Mouse (Mus musculus) left cerebral cortex, postnatal 25 days (tissue): ENCODE data around the gene Wdr62. TPM values are rescaled to one million over a fixed set of nuclear protein-coding genes. Genes with fewer than 3 reads are reported as not detected.

Experiments
- DNase-seq, 2 experiments: peaks; one replicate each; pipeline ENCODE4 v3.0.0; 2022; ENCODE audit warnings: low spot score in 2 of 2, mixed read lengths in 1 of 2
- intact Hi-C: fragments of 180-260 bp; cut with DNase I; formaldehyde crosslinking; loops from one replicate; pipeline ENCODE4 v1.15.1; 2025
- total RNA-seq, 2 experiments: library from RNA; stranded (reverse); gene quantifications; 2 replicates each; pipeline ENCODE4 v1.2.3; 2021

Wdr62 gene
- total RNA-seq = 1 to 10 TPM in 1 of 2 experiments, under 1 TPM in 1; 0.73 to 1.5 TPM

GRCm38 (mm10) chr7:30279951-30280669 is at the start of gene Wdr62, which contains the start of gene Thap8:
Gene Wdr62, minus strand, starts transcription at chr7:30280419.
Gene Thap8, plus strand, starts transcription at chr7:30280094.
- peak; percentile 90 to 95 for DNase-seq
- intact Hi-C loops = loop anchor here (1.0 kb wide), 1 partner anchor 48 kb away; the partner anchor contains the start of gene Tbcb

GRCm38 (mm10) chr7:30328379-30328778 is 48.2 kb upstream of the Wdr62 start:
- no peak for DNase-seq
- intact Hi-C loops = no loop called here

- DNase-seq = no peak
- intact Hi-C loops = no loop called here
Measured at GRCm38 (mm10) chr7:30327140-30327539, 46.9 kb upstream of the Wdr62 start.

GRCm38 (mm10) chr7:30326427-30326826 is 46.2 kb upstream of the Wdr62 start:
- intact Hi-C loops = no loop called here

GRCm38 (mm10) chr7:30325364-30325763 is 45.1 kb upstream of the Wdr62 start:
- intact Hi-C loops = no loop called here
- DNase-seq = no peak

More at GRCm38 (mm10) chr7:30326427-30326826, 46.2 kb upstream of the Wdr62 start:
- no peak for DNase-seq

GRCm38 (mm10) chr7:30324300-30324944 is 44.2 kb upstream of the Wdr62 start:
- intact Hi-C loops = no loop called here
- DNase-seq = peak; percentile 45 to 91

- no peak for DNase-seq
- intact Hi-C loops = no loop called here
Measured at GRCm38 (mm10) chr7:30323795-30324194, 43.6 kb upstream of the Wdr62 start, which contains the start of gene Sdhaf1. Gene Sdhaf1, minus strand, starts transcription at chr7:30323895.

- intact Hi-C loops = no loop called here
- no peak for DNase-seq
Measured at GRCm38 (mm10) chr7:30322865-30323264, 42.6 kb upstream of the Wdr62 start.

- intact Hi-C loops = no loop called here
- DNase-seq = peak; percentile 98 to 99
Measured at GRCm38 (mm10) chr7:30322285-30322667, 42.1 kb upstream of the Wdr62 start.

GRCm38 (mm10) chr7:30321539-30322284 is 41.5 kb upstream of the Wdr62 start, which contains the start of gene E130208F15Rik:
Gene E130208F15Rik, plus strand, starts transcription at chr7:30321740.
- peak; percentile 67 to 86 for DNase-seq
- intact Hi-C loops = no loop called here

GRCm38 (mm10) chr7:30320946-30321345 is 40.7 kb upstream of the Wdr62 start:
- DNase-seq = no peak
- intact Hi-C loops = no loop called here

GRCm38 (mm10) chr7:30318142-30318541 is 37.9 kb upstream of the Wdr62 start:
- DNase-seq = no peak
- intact Hi-C loops = no loop called here

- DNase-seq = no peak
- intact Hi-C loops = no loop called here
Measured at GRCm38 (mm10) chr7:30315559-30316529, 35.6 kb upstream of the Wdr62 start.

- no peak for DNase-seq
- intact Hi-C loops = no loop called here
Measured at GRCm38 (mm10) chr7:30314721-30315155, 34.5 kb upstream of the Wdr62 start, which contains the start of gene Syne4. Gene Syne4, plus strand, starts transcription at chr7:30314807.

- DNase-seq = no peak
- intact Hi-C loops = no loop called here
Measured at GRCm38 (mm10) chr7:30313666-30314320, 33.6 kb upstream of the Wdr62 start.

- DNase-seq = no peak
- intact Hi-C loops = no loop called here
Measured at GRCm38 (mm10) chr7:30310136-30310535, 29.9 kb upstream of the Wdr62 start.

GRCm38 (mm10) chr7:30309395-30310129 is 29.3 kb upstream of the Wdr62 start:
- intact Hi-C loops = no loop called here
- no peak for DNase-seq
